Mouse (Mus musculus) heart, postnatal 0 days (tissue): Measurements from ENCODE around the gene Tox2. TPM values are rescaled to one million over a fixed set of nuclear protein-coding genes. Genes with fewer than 3 reads are reported as not detected.

Experiments
- ATAC-seq: fragments of 200-750 bp; cut with Nextera tagmentation; 2 replicates; pipeline ENCODE4 v1.8.0; 2017; ENCODE audit warnings: low read depth, moderate number of reproducible peaks, moderate library complexity; ENCODE audit not compliant: insufficient read depth
- DNase-seq: peaks from one replicate; pipeline ENCODE4 v3.0.0-alpha.2; 2016; ENCODE audit warnings: low spot score
- H3K27ac ChIP-seq: fragments of 300-500 bp; sonication (generic); 2 replicates; pipeline ENCODE4 v1.5.1; 2014; ENCODE audit warnings: low read depth, mild to moderate bottlenecking
- H3K27me3 ChIP-seq: fragments of 300-500 bp; sonication (generic); 2 replicates; pipeline ENCODE4 v1.6.1; 2014; ENCODE audit warnings: low read length, mixed read lengths; ENCODE audit not compliant: control insufficient read depth, insufficient read depth
- H3K36me3 ChIP-seq: fragments of 300-500 bp; sonication (generic); replicated peaks from 2 replicates; pipeline ENCODE4 v1.6.1; 2014; ENCODE audit warnings: low read length, mixed read lengths; ENCODE audit not compliant: control insufficient read depth, insufficient read depth
- H3K4me1 ChIP-seq: fragments of 300-500 bp; sonication (generic); 2 replicates; pipeline ENCODE4 v1.6.1; 2014; ENCODE audit warnings: antibody characterized with exemption; ENCODE audit not compliant: control insufficient read depth, insufficient read depth
- H3K4me2 ChIP-seq: fragments of 300-500 bp; sonication (generic); 2 replicates; pipeline ENCODE4 v1.6.1; 2014; ENCODE audit warnings: low read depth, mild to moderate bottlenecking, low read length, moderate library complexity
- H3K4me3 ChIP-seq: fragments of 300-500 bp; sonication (generic); 2 replicates; pipeline ENCODE4 v1.5.1; 2014; ENCODE audit warnings: low read depth, low read length
- H3K9ac ChIP-seq: fragments of 300-500 bp; sonication (generic); replicated peaks from 2 replicates; pipeline ENCODE4 v1.6.1; 2014; ENCODE audit warnings: low read depth, low read length, mixed read lengths
- H3K9me3 ChIP-seq: fragments of 300-500 bp; sonication (generic); replicated peaks from 2 replicates; pipeline ENCODE4 v1.6.1; 2016; ENCODE audit warnings: low read length; ENCODE audit not compliant: control insufficient read depth
- CTCF ChIP-seq: IDR thresholded peaks from 2 replicates; pipeline ENCODE4 v1.5.1; 2016; ENCODE audit warnings: antibody characterized with exemption, control low read depth, low read depth
- EP300 ChIP-seq: IDR thresholded peaks from 2 replicates; pipeline ENCODE4 v1.6.1; 2016; ENCODE audit warnings: antibody characterized with exemption, low read depth
- WGBS: fragments of 180-500 bp; shearing (Covaris S2); extraction: QIAGEN DNeasy Blood & Tissue Kit; methylation state at CpG from one replicate; pipeline ENCODE4 v1.1.7; 2014; 5-methylcytosine and 5-hydroxymethylcytosine counted together
- polyA plus RNA-seq: library from polyadenylated mRNA; unstranded; fragments of >200 nt; fragmentation: Nextera tagmentation; extraction: Ambion mirVana; gene quantifications from 2 replicates; pipeline ENCODE4 v1.2.1, GENCODE M21; 2015
- total RNA-seq: library from RNA; depleted of rRNA; stranded (reverse); fragments of >200 nt; gene quantifications from 2 replicates; pipeline ENCODE4 v1.2.3, GENCODE M21; 2014; ENCODE audit warnings: low replicate concordance

The Tox2 gene
- total and polyA plus RNA-seq, 2 experiments from 2014 or later: 0.19 to 1.7 TPM

DNA sequence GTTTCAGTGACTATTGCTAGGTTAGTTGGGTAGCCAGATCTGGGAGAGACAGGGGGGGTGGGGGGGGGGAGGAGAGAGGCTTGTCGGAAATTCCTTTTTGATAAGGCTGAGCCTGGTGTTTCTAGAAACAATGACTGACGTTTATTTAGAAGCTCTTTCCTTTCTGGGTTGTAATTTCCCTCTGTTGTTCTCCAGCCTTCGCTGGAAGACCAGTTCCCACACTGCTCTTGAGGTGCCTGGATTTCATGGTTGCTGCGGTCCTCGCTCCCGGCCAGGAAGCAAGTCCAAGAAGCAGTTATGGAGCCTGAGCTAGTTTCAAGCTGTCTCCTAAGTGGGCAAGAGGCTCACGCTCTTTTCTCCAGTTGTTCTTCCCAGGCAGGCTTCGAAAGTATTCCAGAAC lies 1.0 kb upstream of the Tox2 start:
- WGBS: 33% methylated on average over 8 of the region's 8 CpGs
- TF ChIP-seq CTCF: no peak

DNA sequence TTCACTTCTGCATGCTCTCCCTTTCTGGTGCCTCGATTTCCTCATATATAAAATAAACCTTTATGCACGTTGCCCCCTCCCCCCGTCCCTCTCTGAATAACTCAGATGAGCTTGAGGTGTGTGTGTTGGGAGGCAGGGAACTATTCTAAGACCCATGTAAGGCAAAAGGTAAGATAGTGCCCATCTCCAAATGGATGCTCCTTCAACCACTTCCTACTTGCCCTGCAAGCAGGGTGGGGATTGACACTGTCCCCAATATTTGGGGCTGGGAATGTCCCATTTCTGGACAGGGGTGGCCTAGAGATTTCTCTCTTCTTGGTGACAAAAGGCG lies 407 bp upstream of the Tox2 start:
- Histone ChIP-seq H3K4me2 (peak overlapping the region; percentile 88), H3K27ac (peak overlapping the region; percentile 50), H3K36me3 (no peaks in the 10 kb centered on the region), H3K4me1 (peaks cover 7% of the 10 kb centered on the region), H3K4me3 (peak overlapping the region; percentile 58), H3K27me3 (peaks cover 30% of the 10 kb centered on the region), H3K9me3 (0 out of 2 replicates have a peak, but pooled peaks cover 5% of the 10 kb centered on the region), H3K9ac (no peak overlapping the region; the same call in 1 of the 2 replicates)
- TF ChIP-seq EP300: no peak
- TF ChIP-seq CTCF: no peak
- DNase-seq (no peak), ATAC-seq (no peak)
- 4% methylated on average over 4 of the region's 4 CpGs for WGBS

More for the DNA sequence above, 1.0 kb upstream of the Tox2 start:
- peak overlapping the region; percentile 88 for H3K4me2 ChIP-seq
- ATAC-seq (no peak), DNase-seq (no peak)
- peak overlapping the region; percentile 58 for H3K4me3 ChIP-seq
- no peaks in the 10 kb centered on the region for H3K36me3 ChIP-seq
- peaks cover 7% of the 10 kb centered on the region for H3K4me1 ChIP-seq
- H3K27ac ChIP-seq: peak overlapping the region; percentile 50
- no peak overlapping the region for H3K9ac ChIP-seq
- H3K27me3 ChIP-seq: peaks cover 33% of the 10 kb centered on the region
- 0 out of 2 replicates have a peak, but pooled peaks cover 5% of the 10 kb centered on the region for H3K9me3 ChIP-seq

DNA sequence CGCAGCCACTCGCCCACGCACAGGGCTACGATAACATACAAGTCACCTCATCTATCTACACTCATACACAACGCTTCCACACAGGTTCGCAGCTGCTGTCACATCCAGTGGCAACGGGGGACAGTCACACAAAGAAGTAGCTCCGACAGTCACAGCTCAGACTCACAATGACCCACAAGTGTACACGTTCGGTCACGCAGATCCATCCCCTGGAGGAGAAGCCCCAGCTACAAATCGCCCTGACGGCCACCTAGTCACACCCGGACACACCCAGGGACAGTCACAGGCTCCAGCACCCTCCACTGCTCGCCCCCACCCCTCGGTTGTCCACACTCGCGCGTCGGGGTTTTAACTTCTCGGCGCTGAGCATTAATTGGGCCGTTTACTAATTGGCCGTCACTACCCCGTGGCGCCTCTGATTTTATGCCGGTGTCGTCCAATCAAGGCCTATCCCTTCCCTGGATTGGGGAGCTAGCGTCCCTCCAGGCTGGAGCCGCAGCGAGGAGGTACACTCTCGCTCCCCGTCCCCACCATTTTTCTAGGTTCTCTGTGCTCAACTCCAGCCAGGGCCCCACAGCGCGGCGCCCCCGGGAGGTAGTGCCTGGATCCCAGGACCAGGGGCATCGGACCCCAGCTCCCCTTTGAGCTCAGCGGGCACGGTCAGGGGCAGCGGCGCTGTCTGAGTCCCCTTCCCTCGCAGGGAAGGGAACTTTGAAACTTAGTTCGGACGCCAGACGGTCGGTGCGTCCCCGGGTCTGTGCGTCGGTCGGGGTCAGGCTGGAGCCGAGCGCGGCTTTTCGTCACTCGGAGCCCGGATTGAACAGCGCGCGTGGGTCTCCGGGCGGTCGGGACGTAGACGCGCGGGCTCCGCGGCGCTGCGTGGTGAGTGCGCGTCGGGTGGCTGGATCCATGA lies 966 bp downstream of the Tox2 start:
- Histone ChIP-seq H3K4me1 (peaks cover 7% of the 10 kb centered on the region), H3K4me3 (peak overlapping the region; percentile 58), H3K9ac (peak overlapping the region; percentile 37), H3K4me2 (peak overlapping the region; percentile 88), H3K27ac (no peak overlapping the region), H3K36me3 (no peaks in the 10 kb centered on the region), H3K9me3 (0 out of 2 replicates have a peak, but pooled peaks cover 5% of the 10 kb centered on the region), H3K27me3 (peaks cover 30% of the 10 kb centered on the region)
- WGBS: 1% methylated on average over 75 of the region's 75 CpGs
- TF ChIP-seq EP300 (no peak), CTCF (no peak)
- DNase-seq (no peak), ATAC-seq (no peak)

DNA sequence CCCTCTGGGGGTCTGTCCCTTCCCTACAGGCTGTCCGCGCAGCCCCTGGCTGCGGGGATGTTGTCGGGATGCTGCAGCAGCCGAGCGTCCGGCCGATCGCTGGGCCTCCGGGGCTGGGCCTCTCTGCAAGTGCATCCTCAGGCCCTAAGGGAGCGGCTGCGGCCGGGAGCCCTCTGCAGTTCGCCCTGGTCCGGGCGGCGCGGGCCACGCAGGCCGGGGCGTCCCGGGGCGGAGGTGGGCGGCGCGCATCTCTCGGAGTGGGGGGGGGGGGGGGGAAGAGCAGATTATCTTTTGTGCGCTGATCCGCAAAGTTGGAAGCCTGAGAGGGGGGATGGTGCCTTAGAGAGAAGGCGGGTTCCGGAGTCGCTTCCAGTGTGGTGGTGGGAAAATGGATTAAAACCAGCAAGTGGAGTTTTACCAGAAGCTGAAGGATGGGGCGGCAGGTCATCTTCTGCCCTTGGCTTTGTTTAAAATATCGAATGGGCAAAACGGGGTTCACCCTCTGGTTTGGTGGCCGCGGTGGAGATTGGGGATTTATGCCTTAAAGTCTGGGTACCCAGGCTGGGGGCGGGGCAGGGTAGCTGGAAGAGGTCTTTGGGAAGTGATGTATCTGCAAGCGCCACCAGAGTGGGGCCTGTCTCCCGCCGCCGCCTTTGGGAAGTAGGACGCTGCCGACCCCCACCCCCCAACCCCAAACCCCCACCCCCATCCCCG lies 1.8 kb downstream of the Tox2 start:
- no peak overlapping the region for H3K27ac ChIP-seq
- ATAC-seq (no peak), DNase-seq (no peak)
- peaks cover 30% of the 10 kb centered on the region for H3K27me3 ChIP-seq
- H3K36me3 ChIP-seq: no peaks in the 10 kb centered on the region
- TF ChIP-seq CTCF (no peak), EP300 (no peak)
- H3K9me3 ChIP-seq: 0 out of 2 replicates have a peak, but pooled peaks cover 5% of the 10 kb centered on the region
- H3K9ac ChIP-seq: peak overlapping the region; percentile 37
- peaks cover 7% of the 10 kb centered on the region for H3K4me1 ChIP-seq
- peak overlapping the region; percentile 58 for H3K4me3 ChIP-seq
- 2% methylated on average over 36 of the region's 45 CpGs for WGBS
- H3K4me2 ChIP-seq: peak overlapping the region; percentile 88

DNA sequence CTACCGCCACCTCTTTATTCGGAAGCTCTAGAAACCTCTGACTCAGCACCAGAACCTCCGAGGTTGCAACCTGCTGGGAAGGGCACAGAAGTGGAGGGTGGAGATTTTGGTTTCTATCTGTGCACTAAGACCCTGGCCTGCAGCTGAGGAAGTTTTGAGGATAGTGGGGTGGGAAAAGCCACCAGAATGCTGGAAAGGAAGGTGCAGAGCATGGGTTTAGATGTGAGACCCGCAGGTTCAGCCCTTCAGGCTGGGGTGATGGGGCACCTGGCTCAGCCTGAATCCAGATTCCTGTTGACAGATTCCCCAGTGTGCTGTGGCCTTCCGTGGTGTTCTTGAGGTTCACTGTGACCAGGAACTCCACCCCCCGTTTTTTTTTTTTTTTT lies 2.3 kb downstream of the Tox2 start:
- Histone ChIP-seq H3K4me3 (peak overlapping the region; percentile 58; the same call in 1 of the 2 replicates), H3K27ac (no peak overlapping the region), H3K9ac (no peak overlapping the region), H3K4me1 (peaks cover 7% of the 10 kb centered on the region), H3K27me3 (peaks cover 30% of the 10 kb centered on the region), H3K9me3 (0 out of 2 replicates have a peak, but pooled peaks cover 5% of the 10 kb centered on the region), H3K4me2 (peak overlapping the region; percentile 88), H3K36me3 (no peaks in the 10 kb centered on the region)
- no peak for TF ChIP-seq EP300
- no peak for TF ChIP-seq CTCF
- ATAC-seq (no peak), DNase-seq (no peak)
- WGBS: 6% methylated on average over 6 of the region's 6 CpGs
